Mouse (Mus musculus) stomach, embryonic 16.5 days (tissue): Measurements from ENCODE around the gene Ugt1a10. TPM values are rescaled to one million over a fixed set of nuclear protein-coding genes. Genes with fewer than 3 reads are reported as not detected.
"Not testable (repeated sequence)": the region's sequence is repeated elsewhere in the genome, so short reads cannot be mapped to it uniquely, and the experiment has no call there.

ENCODE experiments used
- ATAC-seq: fragments of 200-750 bp; cut with Nextera tagmentation; 2 replicates; pipeline ENCODE4 v1.8.0; 2017; ENCODE audit warnings: moderate number of reproducible peaks, moderate TSS enrichment; ENCODE audit not compliant: insufficient read depth, low FRiP score
- H3K27ac ChIP-seq: fragments of 300-500 bp; sonication (generic); 2 replicates; pipeline ENCODE4 v1.5.1; 2014; ENCODE audit warnings: low read length
- H3K27me3 ChIP-seq: fragments of 300-500 bp; sonication (generic); 2 replicates; pipeline ENCODE4 v1.6.1; 2014; ENCODE audit warnings: low read length, control low read depth, mixed read lengths; ENCODE audit not compliant: control insufficient read depth, insufficient read depth
- H3K36me3 ChIP-seq: fragments of 300-500 bp; sonication (generic); 2 replicates; pipeline ENCODE4 v1.6.1; 2014; ENCODE audit warnings: low read length; ENCODE audit not compliant: control insufficient read depth, insufficient read depth
- H3K4me1 ChIP-seq: fragments of 300-500 bp; sonication (generic); 2 replicates; pipeline ENCODE4 v1.6.1; 2014; ENCODE audit warnings: low read length, control low read depth, mixed read lengths; ENCODE audit not compliant: control insufficient read depth, insufficient read depth
- H3K4me2 ChIP-seq: fragments of 300-500 bp; sonication (generic); 2 replicates; pipeline ENCODE4 v1.6.1; 2014; ENCODE audit warnings: low read depth, low read length, mixed read lengths
- H3K4me3 ChIP-seq: fragments of 300-500 bp; sonication (generic); replicated peaks from 2 replicates; pipeline ENCODE4 v1.5.1; 2014; ENCODE audit warnings: mild to moderate bottlenecking, low read length
- H3K9ac ChIP-seq: fragments of 300-500 bp; sonication (generic); 2 replicates; pipeline ENCODE4 v1.6.1; 2014; ENCODE audit warnings: low read length
- H3K9me3 ChIP-seq: fragments of 300-500 bp; sonication (generic); replicated peaks from 2 replicates; pipeline ENCODE4 v1.6.1; 2016; ENCODE audit warnings: low read length, control low read depth; ENCODE audit not compliant: control insufficient read depth
- WGBS: fragments of 180-500 bp; shearing (Covaris S2); extraction: QIAGEN DNeasy Blood & Tissue Kit; methylation state at CpG from one replicate; pipeline ENCODE4 v1.1.7; 2014; 5-methylcytosine and 5-hydroxymethylcytosine counted together
- polyA plus RNA-seq: library from polyadenylated mRNA; unstranded; fragments of >200 nt; fragmentation: Nextera tagmentation; extraction: Ambion mirVana; gene quantifications from 2 replicates; pipeline ENCODE4 v1.2.1, GENCODE M21; 2015

Ugt1a10 gene
- polyA plus RNA-seq, 1 experiment from 2014 or later, result not detected

DNA sequence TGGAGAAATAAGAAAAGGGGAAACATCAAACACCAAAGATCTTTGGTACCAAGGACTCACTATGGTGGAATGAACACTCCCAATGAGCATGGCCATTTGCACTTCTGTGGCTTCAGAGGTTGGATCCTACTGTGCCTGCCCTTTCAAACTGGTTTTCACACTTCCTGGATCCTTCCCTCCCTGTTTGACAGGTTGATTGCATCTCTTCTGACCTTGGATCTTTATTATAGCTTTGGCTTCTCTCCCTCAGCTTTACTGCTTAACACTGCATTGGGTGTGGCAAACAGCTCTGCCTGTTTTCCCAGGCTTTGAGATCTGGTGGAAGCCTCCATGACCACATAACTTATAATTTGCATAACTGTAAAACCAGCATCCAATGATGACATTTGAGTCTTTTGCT, 165.1 kb downstream of the Ugt1a10 start:
- Histone ChIP-seq H3K4me3 (no peak overlapping the region), H3K27ac (no peak overlapping the region), H3K4me1 (no peaks in the 10 kb centered on the region), H3K36me3 (no peaks in the 10 kb centered on the region), H3K9ac (no peak overlapping the region), H3K4me2 (no peak overlapping the region), H3K9me3 (peaks cover 21% of the 10 kb centered on the region), H3K27me3 (no peaks in the 10 kb centered on the region)
- no peak for ATAC-seq

DNA sequence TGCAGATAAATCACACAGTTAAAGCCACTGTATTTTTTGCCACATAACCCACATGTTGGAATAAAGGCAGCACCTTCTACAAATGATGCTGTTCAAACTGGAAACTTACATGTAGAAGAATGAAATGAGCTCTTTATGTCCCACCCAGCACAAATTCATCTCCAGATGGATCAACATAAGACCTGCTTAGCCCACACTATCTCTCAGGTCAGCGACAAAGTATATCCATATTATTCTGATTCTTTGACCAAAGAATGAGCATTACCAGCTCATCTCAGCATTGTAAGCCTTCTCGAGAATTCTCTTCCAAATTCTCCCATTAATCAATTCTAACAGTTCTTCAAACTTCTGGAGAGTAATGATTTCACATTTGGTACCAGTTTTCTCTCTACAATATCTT, 167.0 kb downstream of the Ugt1a10 start:
- Histone ChIP-seq H3K36me3 (no peaks in the 10 kb centered on the region), H3K9ac (no peak overlapping the region), H3K27ac (no peak overlapping the region), H3K4me1 (no peaks in the 10 kb centered on the region), H3K4me2 (no peak overlapping the region), H3K9me3 (peaks cover 22% of the 10 kb centered on the region), H3K4me3 (no peak overlapping the region), H3K27me3 (no peaks in the 10 kb centered on the region)
- ATAC-seq, result no peak
- 45% methylated on average over 2 of the region's 2 CpGs for WGBS

DNA sequence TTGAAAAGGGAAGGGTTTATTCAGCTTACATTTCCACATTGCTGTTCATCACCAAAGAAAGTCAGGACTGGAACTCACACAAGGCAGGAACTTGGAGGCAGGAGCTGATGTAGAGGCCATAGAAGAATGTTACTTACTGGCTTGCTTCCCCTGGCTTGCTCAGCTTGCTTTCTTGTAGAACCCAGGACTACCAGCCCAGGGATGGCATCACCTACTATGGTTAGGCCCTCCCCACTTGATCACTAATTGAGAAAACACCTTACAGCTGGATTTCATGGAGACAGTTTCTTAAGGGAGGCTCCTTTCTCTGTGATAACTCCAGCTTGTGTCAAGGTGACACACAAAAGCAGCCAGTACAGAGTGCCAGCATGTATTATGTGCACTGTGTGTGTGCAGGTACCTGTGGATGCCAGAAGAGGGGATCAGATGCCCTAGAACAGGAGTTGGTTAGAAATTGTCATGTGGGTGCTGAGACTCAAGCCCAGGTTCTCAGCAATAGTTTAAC, 167.9 kb downstream of the Ugt1a10 start:
- not testable (repeated sequence) for H3K4me3 ChIP-seq, ATAC-seq, H3K4me2 ChIP-seq, H3K27ac ChIP-seq, H3K27me3 ChIP-seq, H3K36me3 ChIP-seq, H3K9ac ChIP-seq, H3K4me1 ChIP-seq
- H3K9me3 ChIP-seq, result peaks cover 25% of the 10 kb centered on the region

DNA sequence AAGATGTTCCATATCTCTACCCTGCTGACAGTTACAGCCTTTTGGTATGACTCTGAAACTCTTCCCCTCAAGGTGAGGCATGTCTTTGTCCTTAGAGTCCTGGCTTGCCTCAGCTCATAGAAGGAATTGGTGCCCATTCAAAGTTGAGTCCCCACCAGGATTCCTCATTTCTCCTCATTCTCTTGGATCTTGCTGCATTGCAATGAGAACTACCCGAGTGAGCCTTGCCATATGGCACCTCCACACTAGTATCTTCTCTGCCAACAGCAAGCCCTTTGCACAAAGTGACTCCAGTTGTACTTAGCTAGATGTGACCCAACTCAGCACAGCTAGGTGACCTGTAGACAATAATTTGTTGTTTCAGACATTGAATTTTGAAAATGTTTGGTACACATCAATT, 168.4 kb downstream of the Ugt1a10 start:
- H3K9ac ChIP-seq, result no peak overlapping the region
- H3K4me1 ChIP-seq, result no peaks in the 10 kb centered on the region
- H3K4me2 ChIP-seq, result no peak overlapping the region
- no peaks in the 10 kb centered on the region for H3K27me3 ChIP-seq
- ATAC-seq, result no peak
- H3K27ac ChIP-seq, result no peak overlapping the region
- WGBS, result 53% methylated on average over 1 of the region's 1 CpGs
- peaks cover 31% of the 10 kb centered on the region for H3K9me3 ChIP-seq
- no peaks in the 10 kb centered on the region for H3K36me3 ChIP-seq
- no peak overlapping the region for H3K4me3 ChIP-seq

DNA sequence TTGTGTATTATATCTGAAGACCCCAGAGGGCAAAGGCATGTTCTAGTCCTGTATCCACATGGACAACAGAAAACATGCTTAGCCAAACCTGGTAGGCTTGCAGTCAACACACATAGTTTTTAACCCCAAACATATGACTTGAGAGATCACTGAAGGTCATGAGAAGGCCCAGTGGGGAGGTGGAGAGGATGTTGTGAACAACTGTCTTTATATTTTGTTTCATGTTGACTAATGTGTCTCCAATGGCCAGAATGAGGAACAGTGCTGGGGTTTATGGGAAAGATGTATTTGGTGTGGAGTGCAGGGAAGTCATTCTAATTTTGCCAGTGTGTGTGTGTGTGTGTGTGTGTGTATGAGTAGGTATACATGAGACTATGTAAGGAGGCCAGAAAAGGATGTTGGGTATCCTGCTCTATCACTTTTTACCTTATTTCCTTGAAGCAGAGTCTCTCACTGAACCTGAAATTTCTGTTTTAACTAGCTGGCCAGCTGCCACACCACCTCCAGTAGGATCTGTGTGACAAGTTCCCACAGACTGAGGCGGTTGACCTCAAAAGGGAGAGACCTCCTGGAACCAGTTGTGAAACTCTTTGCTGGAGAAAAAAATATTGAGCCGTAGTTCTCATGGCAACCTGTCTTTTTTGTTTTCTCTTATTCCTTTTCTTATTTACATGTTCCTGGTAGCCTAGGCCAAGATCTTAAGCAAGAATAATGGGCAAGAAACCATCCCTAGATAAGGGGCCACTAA, 169.0 kb downstream of the Ugt1a10 start:
- Histone ChIP-seq H3K4me3 (no peak overlapping the region), H3K27ac (no peak overlapping the region), H3K4me2 (no peak overlapping the region), H3K27me3 (no peaks in the 10 kb centered on the region), H3K9ac (no peak overlapping the region), H3K4me1 (no peaks in the 10 kb centered on the region), H3K36me3 (no peaks in the 10 kb centered on the region), H3K9me3 (peaks cover 33% of the 10 kb centered on the region)
- 66% methylated on average over 2 of the region's 2 CpGs for WGBS
- no peak for ATAC-seq

DNA sequence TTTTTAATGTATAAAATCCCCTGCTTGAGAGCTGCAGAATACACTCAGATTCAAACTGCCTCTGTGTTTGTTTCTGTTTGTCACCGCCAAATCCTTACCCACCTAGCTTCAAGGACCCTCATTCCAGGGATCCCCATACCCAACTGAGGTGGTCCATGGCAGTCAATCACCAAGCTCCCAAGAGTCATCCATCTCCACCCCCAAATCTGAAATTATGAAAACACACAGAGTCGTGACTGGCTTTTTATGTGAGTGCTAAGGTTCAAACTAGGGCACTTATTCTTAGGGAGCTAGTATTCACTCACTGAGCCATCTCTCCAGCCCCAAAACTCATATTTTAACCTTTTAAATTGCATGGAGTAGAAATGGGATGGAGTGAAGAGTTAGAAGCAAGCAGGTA, 170.1 kb downstream of the Ugt1a10 start:
- H3K27ac ChIP-seq, result not testable (repeated sequence)

DNA sequence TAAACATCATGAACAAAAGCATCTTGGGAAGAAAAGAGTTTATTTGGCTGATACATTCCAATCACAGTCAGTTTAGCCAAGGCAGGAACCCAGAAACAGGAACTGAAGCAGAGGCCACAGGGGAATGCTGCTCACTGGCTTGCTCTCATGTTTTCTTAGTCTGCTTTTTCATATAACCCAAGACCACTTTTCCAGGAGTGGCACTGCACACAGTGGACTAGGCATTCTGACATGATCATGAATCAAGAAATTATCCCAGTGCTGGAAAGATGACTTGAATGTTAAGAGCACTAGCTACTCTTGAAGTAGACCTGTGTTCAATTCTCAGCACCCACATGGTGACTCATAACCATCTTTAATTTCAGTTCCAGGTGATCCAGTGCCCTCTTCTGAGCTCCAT, 170.6 kb downstream of the Ugt1a10 start:
- Histone ChIP-seq H3K36me3 (no peaks in the 10 kb centered on the region), H3K9me3 (peaks cover 46% of the 10 kb centered on the region), H3K9ac (no peak overlapping the region), H3K27me3 (no peaks in the 10 kb centered on the region), H3K4me2 (no peak overlapping the region), H3K27ac (no peak overlapping the region), H3K4me3 (no peak overlapping the region), H3K4me1 (no peaks in the 10 kb centered on the region)
- ATAC-seq, result no peak

More for the DNA sequence above, 170.1 kb downstream of the Ugt1a10 start:
- H3K4me1 ChIP-seq, H3K4me3 ChIP-seq, ATAC-seq, H3K9ac ChIP-seq, H3K27me3 ChIP-seq, H3K4me2 ChIP-seq, H3K36me3 ChIP-seq: not testable (repeated sequence)
- H3K9me3 ChIP-seq, result peaks cover 42% of the 10 kb centered on the region
- WGBS, result 44% methylated on average over 2 of the region's 2 CpGs

DNA sequence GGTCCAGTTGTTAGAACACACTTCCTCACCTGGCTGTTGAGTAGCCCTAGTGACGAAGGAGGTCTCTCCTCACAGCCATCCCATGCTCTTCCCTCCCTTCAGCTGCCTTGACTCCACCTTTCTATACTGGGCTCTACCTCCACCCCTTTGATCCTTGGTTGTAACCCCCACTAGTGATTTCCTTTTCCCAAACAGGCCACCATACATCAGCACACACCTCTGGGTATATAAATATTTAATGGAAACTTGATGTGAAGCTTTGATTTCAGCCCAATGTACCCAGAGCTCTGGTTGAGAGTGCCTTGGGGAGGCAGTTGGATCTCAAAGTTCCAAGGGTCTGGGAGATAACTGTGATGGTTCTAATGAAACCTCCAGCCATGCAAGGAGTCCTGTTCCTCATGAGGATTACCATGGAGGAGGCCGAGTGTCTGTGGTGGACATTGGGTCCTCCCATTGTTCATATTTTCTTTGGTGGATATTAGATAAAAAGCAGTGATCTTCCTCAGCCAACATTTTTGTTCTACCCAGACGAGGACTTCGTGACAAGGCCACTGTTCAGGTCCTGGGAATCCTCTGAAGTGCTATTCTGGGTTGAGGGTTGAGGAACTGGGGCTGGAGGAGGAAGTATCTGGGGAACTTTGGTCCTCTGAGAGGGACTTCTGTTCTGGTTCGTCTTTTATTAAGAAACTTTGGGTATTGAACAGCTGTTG, 171.6 kb downstream of the Ugt1a10 start, which contains the start of gene Mroh2a:
Gene Mroh2a, plus strand, starts transcription at position 317 of the 710 bp plus-strand sequence.
- no peak within 1 kb of the TSS for H3K27ac ChIP-seq
- 51% methylated on average over 5 of the region's 5 CpGs for WGBS
- no peak within 1 kb of the TSS for H3K4me2 ChIP-seq
- H3K36me3 ChIP-seq, result no peaks in the 10 kb centered on the region
- peaks cover 56% of the 10 kb centered on the region for H3K9me3 ChIP-seq
- no peaks in the 10 kb centered on the region for H3K27me3 ChIP-seq
- H3K4me3 ChIP-seq, result no peak within 1 kb of the TSS
- H3K4me1 ChIP-seq, result no peaks in the 10 kb centered on the region
- ATAC-seq, result no peak
- no peak within 1 kb of the TSS for H3K9ac ChIP-seq

DNA sequence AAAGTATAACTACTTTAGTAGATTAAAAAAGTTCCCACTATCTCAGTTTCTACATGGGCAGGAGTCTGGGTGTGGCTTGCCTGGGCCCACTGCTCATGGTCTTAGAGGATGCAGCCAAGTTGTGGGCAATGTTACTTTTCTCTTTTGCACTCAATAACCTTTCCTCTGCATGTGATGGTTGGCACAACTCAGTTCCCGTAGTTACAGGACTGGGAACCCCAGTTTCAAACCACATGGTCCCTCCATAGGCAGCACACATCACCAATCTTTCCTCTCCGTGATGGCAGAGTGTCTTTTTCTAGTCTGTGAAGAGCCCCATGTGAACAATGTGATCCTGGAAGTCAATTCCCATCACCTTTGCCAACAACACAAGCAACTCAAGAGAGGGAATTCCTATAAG, 172.3 kb downstream of the Ugt1a10 start:
- H3K27me3 ChIP-seq, result no peaks in the 10 kb centered on the region
- H3K4me3 ChIP-seq, result no peak overlapping the region
- H3K4me1 ChIP-seq, result no peaks in the 10 kb centered on the region
- H3K9ac ChIP-seq, result no peak overlapping the region
- no peak overlapping the region for H3K27ac ChIP-seq
- ATAC-seq, result no peak
- 55% methylated on average over 2 of the region's 2 CpGs for WGBS
- no peaks in the 10 kb centered on the region for H3K36me3 ChIP-seq
- no peak overlapping the region for H3K4me2 ChIP-seq
- peaks cover 61% of the 10 kb centered on the region for H3K9me3 ChIP-seq
